Mouse (Mus musculus): Measurements from ENCODE around the gene Tmem139. TPM values are rescaled to one million over a fixed set of nuclear protein-coding genes. Genes with fewer than 3 reads are reported as not detected.

Tmem139 gene
- polyA plus RNA-seq, 1 experiment = not detected

- no peak overlapping the region for H3K4me3 ChIP-seq (replicated peaks)
- no peaks in the 10 kb centered on the region for H3K27me3 ChIP-seq (ENCODE audit: control insufficient read depth)
- no peaks in the 10 kb centered on the region for H3K4me1 ChIP-seq (ENCODE audit: control insufficient read depth)
- no peaks in the 10 kb centered on the region for H3K9me3 ChIP-seq (ENCODE audit: control insufficient read depth, low read length)
- TF ChIP-seq GATA1 (IDR thresholded peaks at IDR 0.05; ENCODE audit: low read length) = no peak
- TF ChIP-seq TAL1 (IDR thresholded peaks at IDR 0.05; ENCODE audit: low read length) = no peak
- no peaks in the 10 kb centered on the region for H3K36me3 ChIP-seq (ENCODE audit: control insufficient read depth)
Observed at GRCm38 (mm10) chr6:42309816-42310378, 48.1 kb downstream of the Tmem139 start.

- TF ChIP-seq TAL1 (IDR thresholded peaks at IDR 0.05; ENCODE audit: low read length) (no peak), GATA1 (IDR thresholded peaks at IDR 0.05; ENCODE audit: low read length) (no peak)
- H3K4me1 ChIP-seq (ENCODE audit: control insufficient read depth) = no peaks in the 10 kb centered on the region
- no peak overlapping the region for H3K4me3 ChIP-seq (replicated peaks)
- H3K9me3 ChIP-seq (ENCODE audit: control insufficient read depth, low read length) = no peaks in the 10 kb centered on the region
- no peaks in the 10 kb centered on the region for H3K27me3 ChIP-seq (ENCODE audit: control insufficient read depth)
- no peaks in the 10 kb centered on the region for H3K36me3 ChIP-seq (ENCODE audit: control insufficient read depth)
Observed at GRCm38 (mm10) chr6:42310427-42311053, 48.8 kb downstream of the Tmem139 start.

Other genes starting within 250 kb of the Tmem139 start
- gene Sva, start 223.6 kb upstream of the Tmem139 start, polyA plus RNA-seq (2012) = not detected in 2 replicates
- gene Tas2r139, start 121.0 kb upstream of the Tmem139 start, polyA plus RNA-seq (2012) = not detected in 2 replicates
- gene Tas2r144, start 46.6 kb upstream of the Tmem139 start, polyA plus RNA-seq (2012) = not detected in 2 replicates
- 0.07 TPM in 1 of 2 replicates, not detected in the other for gene Gstk1, start 16.0 kb upstream of the Tmem139 start, polyA plus RNA-seq (2012)
- 0.34 and 0.39 TPM in 2 replicates for gene Casp2, start 3.0 kb downstream of the Tmem139 start, polyA plus RNA-seq (2012)
- gene Clcn1, start 24.7 kb downstream of the Tmem139 start, polyA plus RNA-seq (2012) = not detected in 2 replicates
- gene Fam131b, start 62.7 kb downstream of the Tmem139 start, polyA plus RNA-seq (2012) = not detected in 2 replicates
- 4.1 TPM in 2 replicates for gene Zyx, start 87.7 kb downstream of the Tmem139 start, polyA plus RNA-seq (2012)
- 0.02 TPM in 1 of 2 replicates, not detected in the other for gene Epha1, start 111.3 kb downstream of the Tmem139 start, polyA plus RNA-seq (2012)
- gene Tas2r143, start 138.3 kb downstream of the Tmem139 start, polyA plus RNA-seq (2012) = not detected in 2 replicates
- not detected in 2 replicates for gene Tas2r135, start 143.5 kb downstream of the Tmem139 start, polyA plus RNA-seq (2012)
- gene Tas2r126, start 172.6 kb downstream of the Tmem139 start, polyA plus RNA-seq (2012) = not detected in 2 replicates
- gene Olfr458, start 203.2 kb downstream of the Tmem139 start, polyA plus RNA-seq (2012) = not detected in 2 replicates
- gene Olfr457, start 214.4 kb downstream of the Tmem139 start, polyA plus RNA-seq (2012) = not detected in 2 replicates
- not detected in 2 replicates for gene Olfr456, start 225.2 kb downstream of the Tmem139 start, polyA plus RNA-seq (2012)

All from erythroblast, embryonic 14.5 days (primary cell).